Mouse (Mus musculus) left cerebral cortex, adult 8-10 months (tissue): ENCODE data around the gene Wdr89. TPM values are rescaled to one million over a fixed set of nuclear protein-coding genes. Genes with fewer than 3 reads are reported as not detected.
A peak's percentile ranks its signal among the peaks of the same experiment; 100 is the strongest.
"Not testable (repeated sequence)": the region's sequence is repeated elsewhere in the genome, so short reads cannot be mapped to it uniquely, and the experiment has no call there.

Experiments
- DNase-seq, 2 experiments: peaks; one replicate each; pipeline ENCODE4 v3.0.0; 2022; ENCODE audit warnings: low spot score in 2 of 2
- total RNA-seq, 4 experiments: library from RNA; stranded (reverse); gene quantifications; 2 replicates each; pipeline ENCODE4 v1.2.4; 2022

Wdr89 gene
- total RNA-seq, result 1 to 10 TPM; 2.6 to 4.1 (median 3.5) TPM

- DNase-seq, result peak; percentile 90 to 100
Observed at GRCm38 (mm10) chr12:75669258-75670106, at the start of gene Wdr89. Gene Wdr89 (minus strand): TSS chr12:75669537.

GRCm38 (mm10) chr12:75713596-75713995, 44.3 kb upstream of the Wdr89 start:
- no peak for DNase-seq

- not testable (repeated sequence) for DNase-seq
Observed at GRCm38 (mm10) chr12:75712905-75713304, 43.6 kb upstream of the Wdr89 start.

GRCm38 (mm10) chr12:75710596-75711376, 41.4 kb upstream of the Wdr89 start:
- DNase-seq, result no peak

GRCm38 (mm10) chr12:75709506-75709905, 40.2 kb upstream of the Wdr89 start:
- DNase-seq, result no peak

- DNase-seq, result no peak
Observed at GRCm38 (mm10) chr12:75706670-75707069, 37.3 kb upstream of the Wdr89 start.

GRCm38 (mm10) chr12:75702739-75703122, 33.4 kb upstream of the Wdr89 start:
- no peak for DNase-seq

GRCm38 (mm10) chr12:75702084-75702738, 32.9 kb upstream of the Wdr89 start:
- no peak for DNase-seq

- no peak for DNase-seq
Observed at GRCm38 (mm10) chr12:75701173-75702083, 32.1 kb upstream of the Wdr89 start.

- no peak for DNase-seq
Observed at GRCm38 (mm10) chr12:75698692-75699091, 29.4 kb upstream of the Wdr89 start.

- not testable (repeated sequence) for DNase-seq
Observed at GRCm38 (mm10) chr12:75695845-75696244, 26.5 kb upstream of the Wdr89 start.

GRCm38 (mm10) chr12:75689003-75689402, 19.7 kb upstream of the Wdr89 start:
- DNase-seq, result no peak

GRCm38 (mm10) chr12:75687314-75687713, 18.0 kb upstream of the Wdr89 start:
- no peak for DNase-seq

GRCm38 (mm10) chr12:75684026-75684425, 14.7 kb upstream of the Wdr89 start:
- DNase-seq, result not testable (repeated sequence)

- no peak for DNase-seq
Observed at GRCm38 (mm10) chr12:75683598-75683997, 14.3 kb upstream of the Wdr89 start.

- no peak for DNase-seq
Observed at GRCm38 (mm10) chr12:75682842-75683241, 13.5 kb upstream of the Wdr89 start.

GRCm38 (mm10) chr12:75681101-75681500, 11.8 kb upstream of the Wdr89 start:
- no peak for DNase-seq

- no peak for DNase-seq
Observed at GRCm38 (mm10) chr12:75678393-75678792, 9.1 kb upstream of the Wdr89 start.

GRCm38 (mm10) chr12:75672630-75673029, 3.3 kb upstream of the Wdr89 start:
- no peak for DNase-seq

GRCm38 (mm10) chr12:75671759-75672315, 2.5 kb upstream of the Wdr89 start:
- DNase-seq, result no peak
